Mouse (Mus musculus): ENCODE results near the gene D13Ertd608e.
"Not testable (repeated sequence)": the region's sequence is repeated elsewhere in the genome, so short reads cannot be mapped to it uniquely, and the experiment has no call there.

The D13Ertd608e gene

DNA sequence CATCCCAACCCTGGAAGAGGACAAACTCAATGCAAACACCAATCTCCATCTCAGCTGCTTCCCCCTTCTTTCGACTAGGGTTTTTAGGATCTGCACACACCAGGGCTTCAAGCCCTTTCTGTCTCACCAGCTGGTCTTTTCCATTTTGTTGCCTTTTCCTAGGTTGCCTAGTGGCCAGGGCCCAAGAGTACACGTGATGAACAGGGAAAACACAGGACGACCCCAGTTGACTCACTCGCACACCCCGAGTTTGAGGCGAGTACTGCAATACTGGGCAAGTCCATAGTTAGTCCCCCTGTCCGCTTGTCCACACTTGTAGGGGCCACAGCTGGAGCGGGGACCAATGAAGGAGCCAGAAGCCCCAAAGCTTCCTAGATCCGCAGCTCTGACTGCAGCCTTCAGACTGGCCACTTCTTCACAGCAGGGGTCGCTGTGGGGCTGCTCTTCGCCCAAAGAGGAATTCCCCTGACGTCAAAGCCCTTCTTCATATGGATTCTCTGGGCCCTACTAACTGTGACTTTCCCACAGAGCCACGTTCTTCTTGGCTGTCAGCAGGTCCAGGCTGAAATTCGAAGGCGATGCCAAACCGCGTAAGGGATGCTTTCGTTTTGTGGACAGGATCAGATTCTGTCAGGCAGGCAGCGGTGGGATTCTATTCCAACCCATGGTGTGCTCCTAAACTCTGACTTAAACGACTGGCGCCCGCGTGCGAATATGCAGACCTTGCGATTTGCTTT, at the start of gene D13Ertd608e:
Gene D13Ertd608e, plus strand, starts transcription at position 687 of the 737 bp plus-strand sequence.
- peak; percentile 18 for DNase-seq

DNA sequence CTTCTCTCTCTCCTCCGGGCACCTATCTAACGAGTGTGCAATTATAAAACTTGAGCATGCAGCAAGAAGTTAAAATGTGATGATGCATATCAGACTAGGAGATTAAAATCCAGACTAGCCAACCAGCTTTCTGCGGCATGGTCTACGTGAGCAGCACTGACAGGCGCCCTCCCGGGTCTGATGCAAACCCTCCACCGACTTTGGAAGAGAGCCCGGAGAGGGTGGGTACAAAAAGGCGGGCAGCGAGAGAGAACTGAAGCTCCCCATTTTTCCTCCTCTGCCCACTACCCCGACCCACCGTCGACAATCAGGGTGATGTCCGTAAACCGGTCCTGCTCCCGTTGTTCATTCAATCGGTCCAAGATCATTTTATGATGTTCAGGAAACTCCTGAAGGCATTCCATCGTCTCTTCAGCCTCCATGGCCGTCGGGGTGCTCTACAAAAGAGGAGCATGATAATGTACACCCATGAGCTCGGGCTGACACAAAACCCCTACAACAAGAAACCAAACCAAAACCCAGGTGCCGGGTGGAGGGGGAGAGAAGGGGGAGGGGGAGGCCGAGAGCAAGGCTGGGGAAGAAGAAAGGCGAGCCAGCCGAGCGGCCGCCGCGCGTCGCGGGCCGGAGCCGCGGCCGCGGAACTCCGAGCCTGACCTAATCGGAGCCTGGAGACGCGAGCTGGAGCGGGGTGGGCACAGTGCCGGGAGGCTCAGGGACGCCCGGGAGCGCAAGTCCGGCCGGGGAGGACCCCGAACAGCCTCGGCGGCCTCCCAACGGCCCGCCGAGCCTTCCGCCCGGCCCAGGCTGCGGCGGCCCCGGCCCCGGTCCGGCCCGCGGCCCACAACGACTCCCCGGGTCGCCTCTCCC, 45.7 kb upstream of the D13Ertd608e start:
- DNase-seq: peak; percentile 75

DNA sequence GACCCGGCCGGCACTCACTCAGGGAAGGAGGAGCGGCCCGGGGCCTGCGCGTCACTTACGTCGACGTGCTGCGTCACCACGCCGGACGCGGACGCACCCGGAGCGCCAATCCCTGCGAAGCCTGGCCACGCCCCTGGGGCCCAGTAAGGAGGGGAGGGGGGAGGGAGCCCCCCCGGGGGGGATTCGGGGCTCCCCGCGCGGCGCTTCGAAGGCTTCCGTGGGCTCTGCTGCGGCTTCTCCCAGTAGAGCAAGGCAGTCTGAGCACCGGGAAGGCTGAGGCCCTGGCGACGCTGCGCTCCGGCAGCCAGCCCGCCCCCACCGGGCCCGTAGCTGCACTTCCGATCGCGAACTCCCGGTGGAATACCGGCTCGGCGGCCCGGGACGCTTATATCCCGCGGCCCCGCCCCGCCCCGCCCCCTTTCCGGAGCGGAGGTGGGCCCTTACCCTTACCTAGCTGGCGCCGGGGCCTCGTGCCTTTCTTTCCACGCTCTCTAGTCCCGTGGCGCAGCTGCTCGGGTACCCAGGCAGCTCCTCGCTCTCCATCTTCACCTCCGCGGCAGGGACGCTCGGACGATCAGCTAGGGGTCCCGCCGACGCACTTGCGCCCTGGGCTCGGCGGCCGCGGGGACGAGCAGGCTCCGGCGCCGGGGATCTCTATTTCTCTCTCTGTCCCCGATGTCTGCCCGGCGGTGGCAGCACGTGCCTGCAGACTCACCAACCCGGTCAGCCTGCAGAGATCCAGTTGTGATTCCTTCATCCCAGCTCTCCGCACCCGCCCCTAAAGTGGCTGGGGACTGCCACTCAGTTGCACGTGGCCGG, 44.8 kb upstream of the D13Ertd608e start, which contains the start of gene Zfp131:
Gene Zfp131, minus strand, starts transcription at position 129 of the 819 bp plus-strand sequence.
- peak; percentile 95 for DNase-seq

GRCm38 (mm10) chr13:119791580-119792135, 44.1 kb upstream of the D13Ertd608e start:
- DNase-seq: peak; percentile 24

- DNase-seq: no peak
Observed at GRCm38 (mm10) chr13:119792791-119793404, 42.9 kb upstream of the D13Ertd608e start.

DNA sequence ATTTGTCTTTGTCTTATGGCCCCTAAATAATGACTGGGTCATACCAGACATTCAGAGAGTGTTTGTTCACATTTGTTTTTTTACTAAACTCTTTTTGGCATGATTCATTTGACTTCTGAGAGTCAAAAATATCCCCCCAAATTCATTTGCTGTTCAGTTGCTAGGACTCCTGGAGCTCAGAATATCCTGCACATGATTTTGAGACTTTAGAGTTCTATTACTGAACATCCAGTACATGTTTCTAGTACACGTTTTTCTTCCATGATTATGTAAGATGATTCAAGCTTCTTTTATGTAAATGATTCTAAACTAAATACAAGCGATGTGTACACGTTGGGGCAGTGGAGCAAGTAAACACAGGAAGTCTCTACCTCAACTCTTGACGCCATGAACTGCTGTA, 38.1 kb upstream of the D13Ertd608e start:
- DNase-seq: no peak

DNA sequence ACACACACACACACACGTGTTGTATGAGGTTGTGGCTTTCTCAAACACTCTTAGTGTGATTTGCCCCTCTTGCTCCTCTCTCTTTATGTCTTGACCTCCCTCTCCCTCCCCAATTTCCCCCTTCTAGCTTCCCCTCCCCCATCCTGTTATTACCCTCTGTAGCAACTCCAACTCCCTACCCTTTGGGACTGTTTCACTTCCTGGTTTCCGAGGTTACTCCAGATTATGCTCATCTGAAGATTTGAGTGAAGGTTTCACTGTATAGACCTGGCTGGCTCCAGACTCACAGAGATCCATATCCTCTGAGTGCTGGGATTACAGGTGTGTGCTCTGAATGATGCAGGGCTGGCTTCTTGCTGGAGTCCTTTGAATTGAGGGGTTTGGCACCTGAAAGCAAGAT, 26.9 kb upstream of the D13Ertd608e start:
- no peak for DNase-seq

DNA sequence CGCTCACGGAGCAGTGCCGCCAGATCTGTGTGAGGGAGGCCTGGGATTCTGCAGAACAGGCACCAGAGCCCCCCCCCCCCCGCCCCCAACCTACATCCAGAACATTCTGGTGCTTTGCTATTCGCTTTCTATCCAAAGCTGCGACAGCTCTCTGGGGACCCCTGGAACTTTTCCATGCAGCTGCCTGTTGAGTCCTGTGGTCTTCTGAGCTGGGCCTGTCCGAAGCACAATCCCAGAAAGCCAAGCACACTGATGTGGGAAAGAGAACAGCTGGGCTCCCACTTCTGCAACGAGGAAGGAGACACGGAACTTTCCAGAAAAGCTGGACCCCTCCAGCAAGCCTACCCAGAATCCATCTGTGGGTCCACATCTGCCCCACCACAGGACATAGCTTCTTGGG, 25.8 kb upstream of the D13Ertd608e start:
- no peak for DNase-seq

DNA sequence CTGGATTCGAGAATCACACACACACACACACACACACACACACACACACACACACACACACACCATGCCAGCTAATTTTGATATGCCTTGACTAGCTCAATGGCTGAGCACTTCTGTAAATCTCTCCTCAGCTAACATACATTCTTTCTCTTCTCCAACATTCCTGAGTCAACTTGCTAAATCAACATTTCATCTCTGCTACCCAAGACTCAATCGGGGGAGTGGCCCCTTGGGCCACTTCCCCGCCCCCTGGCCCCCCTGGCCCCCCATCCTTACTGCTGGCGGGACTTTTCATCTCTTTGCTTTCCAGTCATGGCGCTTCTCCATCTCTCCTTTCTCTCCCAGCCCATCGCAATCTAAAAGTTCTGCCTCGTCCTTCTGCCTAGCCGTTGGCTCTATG, 19.0 kb upstream of the D13Ertd608e start:
- no peak for DNase-seq

DNA sequence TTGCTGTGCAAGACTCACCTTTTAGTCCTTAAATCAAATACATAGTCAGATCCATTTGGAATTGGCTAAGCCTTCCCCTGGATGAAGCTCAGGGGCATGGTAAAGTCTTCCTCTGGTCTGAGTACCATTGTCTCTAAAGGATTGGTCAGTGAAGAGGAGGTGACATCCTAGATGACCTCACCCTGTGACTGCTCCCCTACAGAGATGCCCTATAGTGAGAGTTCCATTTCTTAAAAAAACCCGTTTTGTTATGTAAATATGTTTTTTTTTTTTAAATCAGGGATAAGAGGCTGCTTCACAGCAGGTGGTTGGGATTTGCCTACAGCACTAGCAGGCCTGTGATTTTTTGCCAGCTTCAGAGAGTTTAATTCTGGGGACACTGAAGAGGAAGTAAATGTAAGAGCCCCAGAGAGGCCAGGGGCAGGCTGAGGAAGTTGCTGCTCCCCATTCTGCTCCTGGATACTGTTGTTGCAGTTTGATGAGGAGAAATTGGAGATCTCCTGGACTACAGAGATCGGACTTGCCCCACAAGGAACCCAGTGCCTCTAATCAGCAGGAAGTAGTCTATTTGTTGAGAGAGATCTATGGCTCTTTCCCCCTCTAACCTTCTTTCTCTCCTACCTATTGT, 18.1 kb upstream of the D13Ertd608e start:
- DNase-seq: no peak

GRCm38 (mm10) chr13:119830116-119830515, 5.7 kb upstream of the D13Ertd608e start, which contains the start of gene AF067063:
Gene AF067063, minus strand, starts transcription at chr13:119830216.
- DNase-seq: not testable (repeated sequence)

- peak; percentile 45 for DNase-seq
Observed at GRCm38 (mm10) chr13:119836324-119836811, 562 bp downstream of the D13Ertd608e start.

- DNase-seq: peak; percentile 63
Observed at GRCm38 (mm10) chr13:119837719-119838337, 2.0 kb downstream of the D13Ertd608e start.

DNA sequence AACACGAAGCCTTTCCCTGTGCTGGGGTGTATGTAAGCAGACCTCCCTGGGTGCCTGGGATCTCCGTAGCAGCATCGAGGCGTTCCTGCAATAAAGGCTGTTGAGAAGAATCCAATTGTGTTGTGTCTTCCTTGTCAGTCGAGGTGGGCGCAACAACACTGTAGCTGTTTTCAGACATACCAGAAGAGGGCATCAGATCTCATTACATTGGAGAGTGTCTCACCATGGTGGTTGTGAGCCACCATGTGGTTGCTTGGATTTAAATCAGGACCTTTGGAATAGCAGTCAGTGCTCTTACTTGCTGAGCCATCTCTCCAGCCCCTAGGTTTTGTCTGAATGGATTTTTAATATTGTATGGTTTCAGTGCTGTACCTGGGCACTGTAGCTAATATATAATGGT, 4.2 kb downstream of the D13Ertd608e start:
- DNase-seq: not testable (repeated sequence)

- not testable (repeated sequence) for DNase-seq
Observed at GRCm38 (mm10) chr13:119862399-119862798, 26.6 kb downstream of the D13Ertd608e start.

DNA sequence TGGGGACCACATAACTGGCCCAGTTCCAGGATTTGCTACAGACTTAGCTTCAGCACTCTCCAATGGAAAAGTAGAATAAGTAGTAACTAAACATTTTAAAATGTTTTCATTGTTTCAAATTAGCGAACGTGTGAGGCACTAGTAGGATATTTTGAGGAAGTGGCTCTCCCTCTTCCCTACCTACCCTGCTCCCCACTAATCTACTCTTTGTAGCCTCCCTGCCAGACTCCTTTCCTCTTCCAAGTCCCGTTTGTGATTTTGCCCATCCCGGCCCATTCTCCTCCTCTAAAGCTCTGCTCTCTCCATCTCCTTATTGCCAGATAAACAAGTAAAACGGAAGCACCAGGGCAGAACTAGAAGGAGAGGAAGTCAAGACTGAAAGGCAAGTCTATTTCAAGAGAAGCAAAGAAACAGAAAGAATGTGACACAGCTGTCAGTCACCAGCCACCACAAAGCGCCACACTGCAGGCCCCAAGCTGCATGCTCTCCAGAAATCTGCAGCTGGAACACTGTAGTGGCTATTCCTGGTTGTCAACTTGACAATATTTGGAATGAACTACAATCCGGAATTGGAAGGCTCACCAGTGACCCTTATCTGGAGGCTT, 28.7 kb downstream of the D13Ertd608e start:
- DNase-seq: not testable (repeated sequence)

DNA sequence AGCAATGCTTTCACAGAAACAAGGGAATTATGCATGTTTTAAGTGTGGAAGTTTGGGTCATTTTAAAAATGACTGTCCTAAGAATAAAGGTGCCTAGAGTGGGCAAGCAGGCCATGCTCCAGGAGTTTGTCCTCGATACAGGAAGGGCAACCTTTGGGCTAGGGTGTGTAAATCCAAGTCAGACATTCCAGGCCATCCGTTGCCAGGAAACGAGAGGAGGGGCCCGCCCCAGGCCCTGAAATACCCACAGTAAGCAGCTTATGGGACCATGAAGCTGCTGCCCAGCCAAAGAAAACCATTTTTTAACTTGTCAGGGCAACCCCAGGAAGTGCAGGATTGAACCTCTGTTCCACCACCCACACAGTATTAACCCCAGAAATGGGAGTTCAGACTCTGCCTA, 51.1 kb downstream of the D13Ertd608e start:
- DNase-seq: not testable (repeated sequence)

DNA sequence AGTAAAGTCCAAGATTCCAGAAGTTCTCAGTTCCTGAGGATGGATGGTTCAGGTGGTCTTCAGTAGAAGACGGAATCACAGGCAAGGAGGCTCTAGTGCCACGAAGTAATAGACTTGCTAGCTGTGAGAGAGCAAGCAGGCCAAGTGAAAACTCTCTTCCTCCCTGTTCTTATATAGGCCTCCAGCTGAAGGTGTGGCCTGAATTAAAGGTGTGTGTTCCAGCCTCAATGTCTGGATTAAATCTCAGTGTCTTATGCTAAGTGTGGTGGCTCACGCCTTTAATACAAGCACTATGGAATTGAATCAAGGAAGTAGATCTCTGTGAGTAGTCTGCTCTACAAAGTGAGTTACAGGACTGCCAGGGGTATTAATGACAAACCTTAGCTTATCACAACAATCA, 58.9 kb downstream of the D13Ertd608e start, which contains the start of gene Tcstv1:
Gene Tcstv1, minus strand, starts transcription at position 101 of the 400 bp plus-strand sequence.
- not testable (repeated sequence) for DNase-seq

All from cerebellum, adult 11-12 months (tissue).